Mouse (Mus musculus) kidney, postnatal 14 days (tissue): ENCODE results near the gene Defb46.

Experiments used
- DNase-seq: peaks from one replicate; pipeline ENCODE4 v3.0.0; 2022; ENCODE audit warnings: mixed read lengths

Gene Defb46

DNA sequence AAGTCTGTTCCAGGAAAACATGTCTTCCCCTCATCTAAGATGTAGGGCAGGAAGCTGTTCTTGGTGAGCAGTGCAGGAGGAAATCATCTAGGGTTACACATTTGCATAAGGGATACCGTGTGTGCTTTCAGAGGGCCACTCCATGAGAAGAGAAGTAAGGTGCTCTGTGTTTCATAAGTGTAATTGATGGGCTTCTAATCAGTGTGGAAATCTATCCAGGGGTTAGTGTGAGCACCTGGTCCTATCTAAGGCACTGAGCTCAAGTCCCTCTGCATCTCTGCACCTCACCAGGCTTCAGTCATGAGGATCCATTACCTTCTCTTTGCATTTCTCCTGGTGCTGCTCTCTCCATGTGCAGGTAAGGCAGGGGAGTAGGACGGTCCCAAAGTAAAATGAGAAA, at the start of gene Defb46:
Gene Defb46 (plus strand): TSS at position 301 of the 400 bp plus-strand sequence.
- DNase-seq, result no peak

DNA sequence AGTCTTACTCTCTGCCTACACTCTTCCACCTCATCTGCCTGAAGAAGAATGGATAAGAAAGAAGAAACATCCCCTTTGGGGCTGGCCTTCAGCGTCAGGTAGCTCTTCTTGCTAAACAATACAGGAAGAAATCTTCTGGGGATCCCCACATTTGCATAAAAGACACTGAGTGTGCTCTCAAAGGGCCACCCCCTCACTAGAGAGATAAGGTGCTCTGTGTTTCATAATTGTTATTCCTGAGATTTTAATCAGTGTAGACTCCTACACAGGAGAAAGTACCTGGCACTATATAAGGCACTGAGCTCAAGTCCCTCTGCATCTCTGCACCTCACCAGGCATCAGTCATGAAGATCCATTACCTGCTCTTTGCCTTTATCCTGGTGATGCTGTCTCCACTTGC, 14.6 kb upstream of the Defb46 start, which contains the start of gene Defb6:
Gene Defb6 (plus strand): TSS at position 318 of the 400 bp plus-strand sequence.
- DNase-seq, result no peak

DNA sequence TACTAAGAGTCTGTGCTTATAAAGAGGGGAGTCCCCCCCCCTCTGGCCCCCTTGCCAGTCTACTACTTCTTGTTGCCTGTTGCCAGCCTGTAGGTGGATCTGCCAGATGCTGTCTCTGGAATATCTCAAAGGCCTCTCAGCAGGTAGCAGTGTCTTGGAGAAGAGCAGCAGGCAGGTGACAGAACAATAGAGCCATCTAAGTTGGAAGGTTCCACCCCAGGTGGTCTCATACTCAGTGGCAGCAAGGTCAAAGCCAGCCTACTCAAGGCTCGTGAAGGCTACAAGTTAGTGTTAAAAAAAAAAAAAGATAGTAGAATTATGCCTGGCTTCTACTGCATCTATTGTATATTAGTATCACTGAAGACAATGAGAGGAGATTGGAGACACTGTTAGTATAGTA, 1.6 kb upstream of the Defb46 start:
- no peak for DNase-seq

DNA sequence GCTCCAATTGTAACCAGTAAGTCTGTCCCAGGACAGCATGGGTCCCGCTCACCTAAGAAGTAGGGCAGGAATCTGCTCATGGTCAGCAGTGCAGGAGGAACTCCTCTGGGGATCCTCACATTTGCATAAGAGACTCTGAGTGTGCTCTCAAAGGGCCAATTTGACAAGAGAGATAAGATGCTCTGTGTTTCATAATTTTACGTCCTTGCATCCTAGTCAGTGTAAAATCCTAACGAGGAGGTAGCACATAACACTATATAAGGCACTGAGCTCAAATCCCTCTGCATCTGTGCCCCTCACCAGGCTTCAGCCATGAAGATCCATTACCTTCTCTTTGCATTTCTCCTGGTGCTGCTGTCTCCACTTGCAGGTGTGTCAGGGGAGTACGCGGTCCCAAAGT, 7.6 kb downstream of the Defb46 start, which contains the start of gene Defb5:
Gene Defb5 (plus strand): TSS at position 301 of the 400 bp plus-strand sequence.
- no peak for DNase-seq

DNA sequence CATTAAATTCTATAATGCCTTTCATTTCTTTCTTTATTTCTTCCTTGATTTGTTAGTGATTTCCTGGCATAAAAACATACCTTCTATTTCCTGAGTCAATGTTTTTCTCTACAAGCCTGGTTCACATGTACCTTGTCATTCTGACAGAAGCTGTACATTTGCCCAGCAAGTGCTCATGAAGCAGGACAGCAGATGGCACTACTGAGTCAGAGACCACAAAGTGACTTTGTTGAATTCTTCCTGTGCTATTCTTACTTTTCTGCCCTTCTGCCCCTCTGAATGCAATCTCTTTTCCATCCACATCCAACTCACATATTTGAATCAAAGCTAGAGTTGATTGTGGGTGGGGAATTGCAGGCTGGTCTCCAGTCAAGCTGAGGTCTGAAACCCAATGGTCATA, 18.4 kb downstream of the Defb46 start:
- no peak for DNase-seq

DNA sequence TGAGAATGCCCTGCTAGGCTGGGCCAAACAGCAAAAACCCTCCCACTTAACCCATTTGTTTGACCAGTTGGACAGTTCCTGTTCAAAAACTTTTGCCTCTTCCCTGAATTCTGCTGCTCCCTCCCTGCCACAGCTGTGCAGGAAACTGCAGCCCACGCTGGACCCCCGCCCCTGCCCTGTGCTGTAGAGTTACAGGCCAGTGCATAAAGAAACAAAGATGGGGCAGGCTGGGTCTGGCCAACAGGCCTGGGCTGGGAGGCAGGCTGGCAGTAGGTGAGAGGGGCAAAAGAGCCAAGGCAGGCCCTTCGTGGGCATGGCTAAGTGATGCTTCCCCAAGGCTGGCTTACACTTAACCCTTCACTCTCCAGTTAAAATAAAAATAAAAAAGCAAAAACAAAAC, 20.0 kb downstream of the Defb46 start:
- DNase-seq, result no peak
